Mouse (Mus musculus): ENCODE measurements around the gene Pik3cd. TPM values are rescaled to one million over a fixed set of nuclear protein-coding genes. Genes with fewer than 3 reads are reported as not detected.
"Not testable (repeated sequence)": the region's sequence is repeated elsewhere in the genome, so short reads cannot be mapped to it uniquely, and the experiment has no call there.

Pik3cd gene
- polyA plus RNA-seq, 1 experiment from 2014 or later: 8.8 TPM

GRCm38 (mm10) chr4:149634157-149634556 lies 68.2 kb downstream of the Pik3cd start:
- Histone ChIP-seq H3K9ac (ENCODE audit: low read depth, low read length) (no peak overlapping the region), H3K9me3 (replicated peaks; ENCODE audit: control insufficient read depth, low read length) (no peaks in the 10 kb centered on the region), H3K4me3 (ENCODE audit: low read depth, low read length) (no peak overlapping the region), H3K27ac (ENCODE audit: low read length) (peak overlapping the region; percentile 14; the same call in 1 of the 2 replicates), H3K4me2 (ENCODE audit: low read depth, low read length) (no peak overlapping the region), H3K36me3 (ENCODE audit: control insufficient read depth, insufficient read depth) (no peaks in the 10 kb centered on the region), H3K27me3 (ENCODE audit: control insufficient read depth, insufficient read depth, low read depth, low read length) (no peaks in the 10 kb centered on the region), H3K4me1 (ENCODE audit: control insufficient read depth, low read depth, low read length) (peaks cover 4% of the 10 kb centered on the region; the same call in 1 of the 2 replicates)
- 28% methylated on average over 1 of the region's 1 CpGs for WGBS (ENCODE audit: insufficient replicate concordance)
- ATAC-seq (ENCODE audit: low read depth): no peak

- Histone ChIP-seq H3K36me3 (ENCODE audit: control insufficient read depth, insufficient read depth) (no peaks in the 10 kb centered on the region), H3K9ac (ENCODE audit: low read depth, low read length) (no peak overlapping the region), H3K4me3 (ENCODE audit: low read depth, low read length) (no peak overlapping the region), H3K27me3 (ENCODE audit: control insufficient read depth, insufficient read depth, low read depth, low read length) (no peaks in the 10 kb centered on the region), H3K4me2 (ENCODE audit: low read depth, low read length) (no peak overlapping the region), H3K4me1 (ENCODE audit: control insufficient read depth, low read depth, low read length) (peaks cover 4% of the 10 kb centered on the region; the same call in 1 of the 2 replicates), H3K27ac (ENCODE audit: low read length) (peak overlapping the region; percentile 54; the same call in 1 of the 2 replicates), H3K9me3 (replicated peaks; ENCODE audit: control insufficient read depth, low read length) (no peaks in the 10 kb centered on the region)
- peak; percentile 87 for ATAC-seq (ENCODE audit: low read depth)
- 54% methylated on average over 9 of the region's 9 CpGs for WGBS (ENCODE audit: insufficient replicate concordance)
Observed at GRCm38 (mm10) chr4:149632670-149633307, 69.6 kb downstream of the Pik3cd start.

GRCm38 (mm10) chr4:149628810-149629209 lies 73.6 kb downstream of the Pik3cd start:
- Histone ChIP-seq H3K4me3 (ENCODE audit: low read depth, low read length) (no peak overlapping the region), H3K36me3 (ENCODE audit: control insufficient read depth, insufficient read depth) (no peaks in the 10 kb centered on the region), H3K27ac (ENCODE audit: low read length) (no peak overlapping the region), H3K9me3 (replicated peaks; ENCODE audit: control insufficient read depth, low read length) (no peaks in the 10 kb centered on the region), H3K27me3 (ENCODE audit: control insufficient read depth, insufficient read depth, low read depth, low read length) (no peaks in the 10 kb centered on the region), H3K4me2 (ENCODE audit: low read depth, low read length) (no peak overlapping the region), H3K9ac (ENCODE audit: low read depth, low read length) (no peak overlapping the region), H3K4me1 (ENCODE audit: control insufficient read depth, low read depth, low read length) (peaks cover 4% of the 10 kb centered on the region; the same call in 1 of the 2 replicates)
- WGBS (ENCODE audit: insufficient replicate concordance): 79% methylated on average over 9 of the region's 9 CpGs
- no peak for ATAC-seq (ENCODE audit: low read depth)

- Histone ChIP-seq H3K9ac (ENCODE audit: low read depth, low read length) (no peak overlapping the region), H3K27ac (ENCODE audit: low read length) (no peak overlapping the region), H3K36me3 (ENCODE audit: control insufficient read depth, insufficient read depth) (no peaks in the 10 kb centered on the region), H3K9me3 (replicated peaks; ENCODE audit: control insufficient read depth, low read length) (no peaks in the 10 kb centered on the region), H3K4me3 (ENCODE audit: low read depth, low read length) (no peak overlapping the region), H3K27me3 (ENCODE audit: control insufficient read depth, insufficient read depth, low read depth, low read length) (no peaks in the 10 kb centered on the region), H3K4me2 (ENCODE audit: low read depth, low read length) (no peak overlapping the region), H3K4me1 (ENCODE audit: control insufficient read depth, low read depth, low read length) (peaks cover 4% of the 10 kb centered on the region; the same call in 1 of the 2 replicates)
- WGBS (ENCODE audit: insufficient replicate concordance): 58% methylated on average over 10 of the region's 10 CpGs
- ATAC-seq (ENCODE audit: low read depth): no peak
Observed at GRCm38 (mm10) chr4:149628372-149628771, 74.0 kb downstream of the Pik3cd start.

GRCm38 (mm10) chr4:149626809-149627208 lies 75.6 kb downstream of the Pik3cd start:
- no peak overlapping the region for H3K4me2 ChIP-seq (ENCODE audit: low read depth, low read length)
- no peak overlapping the region for H3K9ac ChIP-seq (ENCODE audit: low read depth, low read length)
- H3K36me3 ChIP-seq (ENCODE audit: control insufficient read depth, insufficient read depth): no peaks in the 10 kb centered on the region
- no peaks in the 10 kb centered on the region for H3K9me3 ChIP-seq (replicated peaks; ENCODE audit: control insufficient read depth, low read length)
- WGBS (ENCODE audit: insufficient replicate concordance): 80% methylated on average over 17 of the region's 17 CpGs
- H3K4me1 ChIP-seq (ENCODE audit: control insufficient read depth, low read depth, low read length): no peaks in the 10 kb centered on the region
- ATAC-seq (ENCODE audit: low read depth): no peak
- no peak overlapping the region for H3K27ac ChIP-seq (ENCODE audit: low read length)
- no peaks in the 10 kb centered on the region for H3K27me3 ChIP-seq (ENCODE audit: control insufficient read depth, insufficient read depth, low read depth, low read length)
- H3K4me3 ChIP-seq (ENCODE audit: low read depth, low read length): no peak overlapping the region

- no peak overlapping the region for H3K27ac ChIP-seq (ENCODE audit: low read length)
- no peak overlapping the region for H3K4me2 ChIP-seq (ENCODE audit: low read depth, low read length)
- ATAC-seq (ENCODE audit: low read depth): no peak
- no peaks in the 10 kb centered on the region for H3K4me1 ChIP-seq (ENCODE audit: control insufficient read depth, low read depth, low read length)
- no peaks in the 10 kb centered on the region for H3K27me3 ChIP-seq (ENCODE audit: control insufficient read depth, insufficient read depth, low read depth, low read length)
- no peak overlapping the region for H3K9ac ChIP-seq (ENCODE audit: low read depth, low read length)
- no peaks in the 10 kb centered on the region for H3K36me3 ChIP-seq (ENCODE audit: control insufficient read depth, insufficient read depth)
- 68% methylated on average over 5 of the region's 5 CpGs for WGBS (ENCODE audit: insufficient replicate concordance)
- H3K9me3 ChIP-seq (replicated peaks; ENCODE audit: control insufficient read depth, low read length): no peaks in the 10 kb centered on the region
- H3K4me3 ChIP-seq (ENCODE audit: low read depth, low read length): no peak overlapping the region
Observed at GRCm38 (mm10) chr4:149623711-149624110, 78.7 kb downstream of the Pik3cd start.

GRCm38 (mm10) chr4:149621286-149621685 lies 81.1 kb downstream of the Pik3cd start:
- Histone ChIP-seq H3K4me1 (ENCODE audit: control insufficient read depth, low read depth, low read length) (no peaks in the 10 kb centered on the region), H3K9me3 (replicated peaks; ENCODE audit: control insufficient read depth, low read length) (no peaks in the 10 kb centered on the region), H3K36me3 (ENCODE audit: control insufficient read depth, insufficient read depth) (no peaks in the 10 kb centered on the region), H3K4me2 (ENCODE audit: low read depth, low read length) (no peak overlapping the region), H3K9ac (ENCODE audit: low read depth, low read length) (no peak overlapping the region), H3K27me3 (ENCODE audit: control insufficient read depth, insufficient read depth, low read depth, low read length) (no peaks in the 10 kb centered on the region), H3K4me3 (ENCODE audit: low read depth, low read length) (no peak overlapping the region), H3K27ac (ENCODE audit: low read length) (no peak overlapping the region)
- WGBS (ENCODE audit: insufficient replicate concordance): 48% methylated on average over 4 of the region's 4 CpGs
- ATAC-seq (ENCODE audit: low read depth): no peak

GRCm38 (mm10) chr4:149619988-149620387 lies 82.4 kb downstream of the Pik3cd start:
- WGBS (ENCODE audit: insufficient replicate concordance): 63% methylated on average over 8 of the region's 8 CpGs
- ATAC-seq (ENCODE audit: low read depth): no peak
- no peak overlapping the region for H3K4me2 ChIP-seq (ENCODE audit: low read depth, low read length)
- no peaks in the 10 kb centered on the region for H3K27me3 ChIP-seq (ENCODE audit: control insufficient read depth, insufficient read depth, low read depth, low read length)
- H3K9me3 ChIP-seq (replicated peaks; ENCODE audit: control insufficient read depth, low read length): no peaks in the 10 kb centered on the region
- H3K27ac ChIP-seq (ENCODE audit: low read length): no peak overlapping the region
- no peak overlapping the region for H3K4me3 ChIP-seq (ENCODE audit: low read depth, low read length)
- H3K4me1 ChIP-seq (ENCODE audit: control insufficient read depth, low read depth, low read length): no peaks in the 10 kb centered on the region
- no peak overlapping the region for H3K9ac ChIP-seq (ENCODE audit: low read depth, low read length)
- H3K36me3 ChIP-seq (ENCODE audit: control insufficient read depth, insufficient read depth): no peaks in the 10 kb centered on the region

- not testable (repeated sequence) for H3K4me1 ChIP-seq (ENCODE audit: control insufficient read depth, low read depth, low read length); H3K9ac ChIP-seq (ENCODE audit: low read depth, low read length); H3K27ac ChIP-seq (ENCODE audit: low read length); H3K4me2 ChIP-seq (ENCODE audit: low read depth, low read length); H3K4me3 ChIP-seq (ENCODE audit: low read depth, low read length); H3K27me3 ChIP-seq (ENCODE audit: control insufficient read depth, insufficient read depth, low read depth, low read length); H3K36me3 ChIP-seq (ENCODE audit: control insufficient read depth, insufficient read depth); H3K9me3 ChIP-seq (replicated peaks; ENCODE audit: control insufficient read depth, low read length); ATAC-seq (ENCODE audit: low read depth)
- WGBS (ENCODE audit: insufficient replicate concordance): 55% methylated on average over 3 of the region's 3 CpGs
Observed at GRCm38 (mm10) chr4:149616999-149617398, 85.4 kb downstream of the Pik3cd start.
